Mouse (Mus musculus) ovary, adult 18-20 months (tissue): ENCODE data around the gene Olfr924.
"Not testable (repeated sequence)": the region's sequence is repeated elsewhere in the genome, so short reads cannot be mapped to it uniquely, and the experiment has no call there.

Experiments used
- DNase-seq: peaks from one replicate; pipeline ENCODE4 v3.0.0; 2022; ENCODE audit warnings: low spot score, mixed read lengths

The Olfr924 gene

DNA sequence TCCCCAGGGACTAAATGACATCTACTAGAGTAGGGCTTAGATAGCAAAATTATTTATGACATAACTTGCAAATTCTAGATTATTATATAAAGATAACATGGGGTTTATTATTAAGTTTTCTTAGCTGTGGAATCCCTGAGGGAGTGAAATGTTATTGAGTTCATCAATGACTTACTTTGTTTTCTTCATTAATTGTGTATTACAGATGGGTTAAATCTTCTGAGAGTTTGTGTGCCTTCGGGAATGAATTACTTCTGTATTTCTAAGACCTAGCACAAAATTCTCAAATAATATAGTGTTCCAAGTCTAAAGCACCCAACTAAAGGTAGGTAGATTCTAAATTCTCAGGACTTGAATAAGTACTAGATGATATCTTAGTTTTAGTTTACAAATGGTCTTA lies at the start of gene Olfr924:
Gene Olfr924 (plus strand): TSS at position 301 of the 400 bp plus-strand sequence.
- no peak for DNase-seq

- DNase-seq = no peak
Observed at GRCm38 (mm10) chr9:38805696-38806095, 38.6 kb upstream of the Olfr924 start.

- no peak for DNase-seq
Observed at GRCm38 (mm10) chr9:38814314-38814713, 29.9 kb upstream of the Olfr924 start, which contains the start of gene Olfr922. TSS of gene Olfr922 (plus strand) at chr9:38814614.

DNA sequence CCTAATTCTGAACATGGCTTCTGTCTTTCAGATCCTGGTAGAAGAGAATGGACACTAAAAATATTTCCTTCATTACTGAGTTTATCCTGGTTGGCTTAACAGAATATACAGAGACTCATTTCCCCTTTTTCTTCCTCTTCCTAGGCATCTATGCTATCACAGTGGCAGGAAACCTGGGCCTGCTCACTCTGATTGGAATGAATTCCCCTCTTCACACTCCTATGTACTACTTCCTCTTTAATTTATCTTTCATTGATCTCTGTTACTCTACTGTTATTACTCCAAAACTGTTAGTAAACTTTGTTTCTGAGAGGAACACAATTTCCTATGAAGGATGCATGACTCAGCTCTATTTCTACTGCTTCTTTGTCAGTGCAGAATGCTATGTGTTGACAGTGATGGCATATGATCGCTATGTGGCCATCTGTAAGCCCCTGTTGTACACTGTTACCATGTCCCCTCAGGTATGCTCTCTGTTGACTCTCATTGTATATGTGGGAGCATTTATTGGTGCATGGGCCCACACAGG lies 28.7 kb upstream of the Olfr924 start:
- no peak for DNase-seq

GRCm38 (mm10) chr9:38826245-38826644 lies 18.0 kb upstream of the Olfr924 start, which contains the start of gene Olfr923:
TSS of gene Olfr923 (plus strand) at chr9:38826545.
- DNase-seq = no peak

DNA sequence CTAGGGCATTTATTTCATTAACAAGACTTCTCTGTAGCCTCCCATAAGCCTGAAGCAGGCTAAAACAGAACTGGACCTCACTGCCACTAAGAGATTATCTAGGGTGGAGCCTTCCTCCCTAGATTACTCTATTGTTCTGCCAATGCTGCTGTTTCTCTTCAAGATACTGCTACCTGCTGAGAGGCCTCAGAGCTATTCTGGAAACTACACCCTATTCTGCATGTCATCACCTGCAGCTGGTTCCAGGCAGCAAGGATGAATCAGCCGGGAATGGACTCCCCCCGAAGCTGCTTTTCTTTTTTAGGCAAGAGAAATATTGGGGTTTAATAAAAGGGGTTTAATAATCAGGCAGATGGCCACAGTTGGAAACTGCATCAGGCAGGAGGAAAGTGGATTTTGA lies 11.2 kb upstream of the Olfr924 start:
- no peak for DNase-seq

GRCm38 (mm10) chr9:38854760-38855159 lies 10.5 kb downstream of the Olfr924 start, which contains the start of gene Olfr26:
TSS of gene Olfr26 (plus strand) at chr9:38855060.
- DNase-seq = no peak

GRCm38 (mm10) chr9:38874880-38875279 lies 30.6 kb downstream of the Olfr924 start:
- not testable (repeated sequence) for DNase-seq

DNA sequence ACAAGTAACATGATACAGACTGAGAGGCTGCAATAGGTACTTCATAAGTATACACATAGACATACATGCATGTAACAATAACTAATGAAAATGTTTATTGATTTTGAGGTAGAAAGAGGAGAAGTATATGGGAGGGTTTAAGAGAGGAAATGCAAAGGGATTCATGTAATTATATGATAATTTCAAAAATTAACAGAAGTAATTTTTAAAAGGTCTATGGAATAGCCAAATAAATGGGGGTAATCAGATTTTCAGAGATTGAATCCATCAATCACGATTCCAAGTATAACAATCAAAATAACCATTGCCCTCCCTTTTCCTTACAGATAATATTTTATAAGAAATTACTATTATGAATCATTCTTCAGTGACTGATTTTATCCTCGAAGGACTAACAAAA lies 32.6 kb downstream of the Olfr924 start, which contains the start of gene Olfr926:
Gene Olfr926 (plus strand): TSS at position 301 of the 400 bp plus-strand sequence.
- DNase-seq = no peak
